Mouse (Mus musculus): ENCODE results near the gene Tbkbp1.

DNA sequence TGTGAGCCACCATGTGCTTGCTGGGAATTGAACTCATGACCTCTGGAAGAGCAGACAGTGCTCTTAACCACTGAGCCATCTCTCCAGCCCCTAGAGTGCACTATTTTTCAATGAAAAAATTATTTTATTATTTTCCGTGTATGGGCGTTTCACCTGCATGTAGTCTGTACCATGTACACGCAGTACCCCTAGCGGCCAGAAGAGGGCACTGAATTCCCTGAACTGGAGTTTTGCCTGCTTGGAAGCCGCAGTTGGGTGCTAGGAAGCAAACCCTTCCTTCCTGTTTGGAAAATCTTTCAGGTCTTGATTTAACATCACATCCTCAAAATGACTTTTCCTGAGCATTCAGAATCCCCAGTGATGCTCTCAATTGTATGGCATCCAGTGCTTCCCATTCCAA, 47.3 kb upstream of the Tbkbp1 start:
- TF ChIP-seq GATA1 (IDR thresholded peaks at IDR 0.05; ENCODE audit: low read length): no peak
- TF ChIP-seq TAL1 (IDR thresholded peaks at IDR 0.05; ENCODE audit: low read length): no peak

Measured in erythroblast, embryonic 14.5 days (primary cell).